Mouse (Mus musculus) hindbrain, postnatal 0 days (tissue): Measurements from ENCODE around the gene Mroh9. TPM values are rescaled to one million over a fixed set of nuclear protein-coding genes. Genes with fewer than 3 reads are reported as not detected.

Experiments
- ATAC-seq: fragments of 200-750 bp; cut with Nextera tagmentation; 2 replicates; pipeline ENCODE4 v1.8.0; 2017; ENCODE audit warnings: mild to moderate bottlenecking, moderate TSS enrichment, moderate library complexity
- DNase-seq: peaks from one replicate; pipeline ENCODE4 v3.0.0-alpha.2; 2015; ENCODE audit warnings: low spot score
- H3K27ac ChIP-seq: fragments of 300-500 bp; sonication (generic); 2 replicates; pipeline ENCODE4 v1.5.1; 2014; ENCODE audit warnings: mild to moderate bottlenecking
- H3K27me3 ChIP-seq: fragments of 300-500 bp; sonication (generic); 2 replicates; pipeline ENCODE4 v1.6.1; 2014; ENCODE audit warnings: low read length, mixed read lengths; ENCODE audit not compliant: insufficient read depth
- H3K36me3 ChIP-seq: fragments of 300-500 bp; sonication (generic); 2 replicates; pipeline ENCODE4 v1.6.1; 2014; ENCODE audit warnings: low read length, mixed read lengths; ENCODE audit not compliant: insufficient read depth
- H3K4me1 ChIP-seq: fragments of 300-500 bp; sonication (generic); 2 replicates; pipeline ENCODE4 v1.6.1; 2014; ENCODE audit warnings: antibody characterized with exemption, low read length, mixed read lengths; ENCODE audit not compliant: insufficient read depth
- H3K4me2 ChIP-seq: fragments of 300-500 bp; sonication (generic); 2 replicates; pipeline ENCODE4 v1.6.1; 2014; ENCODE audit warnings: low read depth, mild to moderate bottlenecking, low read length, moderate library complexity, mixed read lengths
- H3K4me3 ChIP-seq: fragments of 300-500 bp; sonication (generic); 2 replicates; pipeline ENCODE4 v1.5.1; 2014; ENCODE audit warnings: low read length
- H3K9ac ChIP-seq: fragments of 300-500 bp; sonication (generic); replicated peaks from 2 replicates; pipeline ENCODE4 v1.6.1; 2014; ENCODE audit warnings: mild to moderate bottlenecking, low read length, moderate library complexity, mixed read lengths
- H3K9me3 ChIP-seq: fragments of 300-500 bp; sonication (generic); 2 replicates; pipeline ENCODE4 v1.6.1; 2016; ENCODE audit warnings: low read length, mixed read lengths
- CTCF ChIP-seq: IDR thresholded peaks from 2 replicates; pipeline ENCODE4 v1.5.1; 2016; ENCODE audit warnings: antibody characterized with exemption, control low read depth, low read depth
- WGBS: fragments of 180-500 bp; shearing (Covaris S2); extraction: QIAGEN DNeasy Blood & Tissue Kit; methylation state at CpG from one replicate; pipeline ENCODE4 v1.1.7; 2014; 5-methylcytosine and 5-hydroxymethylcytosine counted together
- polyA plus RNA-seq: library from polyadenylated mRNA; unstranded; fragments of >200 nt; fragmentation: Nextera tagmentation; extraction: Ambion mirVana; gene quantifications from 2 replicates; pipeline ENCODE4 v1.2.1, GENCODE M21; 2015
- total RNA-seq: library from RNA; depleted of rRNA; stranded (reverse); fragments of >200 nt; gene quantifications from 2 replicates; pipeline ENCODE4 v1.2.3, GENCODE M21; 2014

Gene Mroh9
- total and polyA plus RNA-seq, 2 experiments from 2014 or later: not detected

- no peaks in the 10 kb centered on the region for H3K36me3 ChIP-seq
Observed at GRCm38 (mm10) chr1:163112482-163113164, 27.2 kb upstream of the Mroh9 start.

GRCm38 (mm10) chr1:163104960-163105359 is 19.5 kb upstream of the Mroh9 start:
- Histone ChIP-seq H3K4me2 (no peak overlapping the region), H3K9ac (no peak overlapping the region), H3K27ac (no peak overlapping the region), H3K4me1 (no peaks in the 10 kb centered on the region), H3K36me3 (no peaks in the 10 kb centered on the region), H3K9me3 (no peaks in the 10 kb centered on the region), H3K27me3 (no peaks in the 10 kb centered on the region), H3K4me3 (no peak overlapping the region)
- no peak for TF ChIP-seq CTCF
- ATAC-seq (no peak), DNase-seq (no peak)
- WGBS: 29% methylated on average over 1 of the region's 1 CpGs

More at GRCm38 (mm10) chr1:163112482-163113164, 27.2 kb upstream of the Mroh9 start:
- Histone ChIP-seq H3K27ac (no peak overlapping the region), H3K9ac (no peak overlapping the region), H3K4me3 (no peak overlapping the region), H3K4me2 (no peak overlapping the region), H3K27me3 (no peaks in the 10 kb centered on the region), H3K4me1 (no peaks in the 10 kb centered on the region), H3K9me3 (no peaks in the 10 kb centered on the region)
- no peak for TF ChIP-seq CTCF
- ATAC-seq (no peak), DNase-seq (no peak)
- 92% methylated on average over 4 of the region's 4 CpGs for WGBS

- ATAC-seq: peak; percentile 49; the same call in 1 of the 2 replicates
- Histone ChIP-seq H3K36me3 (no peaks in the 10 kb centered on the region), H3K27me3 (no peaks in the 10 kb centered on the region), H3K9ac (no peak overlapping the region), H3K27ac (no peak overlapping the region), H3K4me1 (no peaks in the 10 kb centered on the region), H3K9me3 (no peaks in the 10 kb centered on the region), H3K4me2 (no peak overlapping the region), H3K4me3 (no peak overlapping the region)
- peak; percentile 68 for TF ChIP-seq CTCF
- WGBS: 53% methylated on average over 10 of the region's 10 CpGs
- peak; percentile 78 for DNase-seq
Observed at GRCm38 (mm10) chr1:163091438-163092155, 6.1 kb upstream of the Mroh9 start.

GRCm38 (mm10) chr1:163070502-163070901 is 15.0 kb downstream of the Mroh9 start:
- H3K4me2 ChIP-seq: no peak overlapping the region
- H3K4me3 ChIP-seq: no peak overlapping the region
- no peak overlapping the region for H3K9ac ChIP-seq
- no peak overlapping the region for H3K27ac ChIP-seq
- no peaks in the 10 kb centered on the region for H3K4me1 ChIP-seq
- H3K36me3 ChIP-seq: no peaks in the 10 kb centered on the region
- ATAC-seq (peak; percentile 88), DNase-seq (peak; percentile 86)
- peak; percentile 86 for TF ChIP-seq CTCF
- WGBS: 6% methylated on average over 1 of the region's 1 CpGs
- no peaks in the 10 kb centered on the region for H3K9me3 ChIP-seq
- no peaks in the 10 kb centered on the region for H3K27me3 ChIP-seq

- no peaks in the 10 kb centered on the region for H3K4me1 ChIP-seq
- H3K36me3 ChIP-seq: no peaks in the 10 kb centered on the region
- WGBS: 38% methylated on average over 3 of the region's 3 CpGs
- ATAC-seq (0 out of 2 replicates have a peak, but pooled peaks have one; percentile 38), DNase-seq (peak; percentile 49)
- no peaks in the 10 kb centered on the region for H3K9me3 ChIP-seq
- TF ChIP-seq CTCF: no peak
- H3K27ac ChIP-seq: no peak overlapping the region
- H3K4me2 ChIP-seq: no peak overlapping the region
- H3K27me3 ChIP-seq: no peaks in the 10 kb centered on the region
- H3K4me3 ChIP-seq: no peak overlapping the region
- no peak overlapping the region for H3K9ac ChIP-seq
Observed at GRCm38 (mm10) chr1:163060381-163060780, 25.1 kb downstream of the Mroh9 start.

GRCm38 (mm10) chr1:163057363-163057762 is 28.1 kb downstream of the Mroh9 start:
- Histone ChIP-seq H3K36me3 (no peaks in the 10 kb centered on the region), H3K27me3 (no peaks in the 10 kb centered on the region), H3K27ac (no peak overlapping the region), H3K4me1 (no peaks in the 10 kb centered on the region), H3K9ac (no peak overlapping the region), H3K4me2 (no peak overlapping the region), H3K9me3 (no peaks in the 10 kb centered on the region), H3K4me3 (no peak overlapping the region)
- WGBS: 41% methylated on average over 2 of the region's 2 CpGs
- DNase-seq (peak; percentile 69), ATAC-seq (no peak)
- TF ChIP-seq CTCF: peak; percentile 69

GRCm38 (mm10) chr1:163055629-163056028 is 29.8 kb downstream of the Mroh9 start:
- no peaks in the 10 kb centered on the region for H3K27me3 ChIP-seq
- H3K9ac ChIP-seq: no peak overlapping the region
- H3K9me3 ChIP-seq: no peaks in the 10 kb centered on the region
- DNase-seq (no peak), ATAC-seq (no peak)
- no peaks in the 10 kb centered on the region for H3K4me1 ChIP-seq
- no peaks in the 10 kb centered on the region for H3K36me3 ChIP-seq
- no peak overlapping the region for H3K4me3 ChIP-seq
- no peak overlapping the region for H3K4me2 ChIP-seq
- no peak for TF ChIP-seq CTCF
- H3K27ac ChIP-seq: no peak overlapping the region
